ENCODE assay signal across 11 mouse cellular contexts in genomic region chr10:95622879-95623517, GRCm38 (mm10). TPM values are rescaled to one million over a fixed set of nuclear protein-coding genes. Genes with fewer than 3 reads are reported as not detected.
A peak's percentile ranks its signal among the peaks of the same experiment; 100 is the strongest.
DNase-seq lines count a peak whose midpoint lies in the region; ATAC-seq and TF ChIP-seq lines count a peak whose summit lies in the region.
"Had no signal": no experiment of that assay in that cellular context is flagged by ENCODE, and none has a peak within 500 bp of the region (broad histone marks: within the 10 kb centered on the region; RNA-seq: fewer than 3 reads in every experiment).

No protein-coding gene starts in this region.

- ATAC-seq in neural tube, embryonic 14.5 days (ENCODE audit: low read depth) = peak; percentile 62; the same call in 1 of the 2 replicates

- no peaks in the 10 kb centered on the region for H3K36me3 ChIP-seq in neural tube, embryonic 14.5 days (ENCODE audit: control insufficient read depth, insufficient read depth, low read length)
- H3K36me3 ChIP-seq: embryonic facial prominence, embryonic 15.5 days; midbrain, embryonic 12.5 days had no signal

- no peak overlapping the region for H3K9ac ChIP-seq in neural tube, embryonic 14.5 days (replicated peaks; ENCODE audit: low read depth, low read length)
- H3K9ac ChIP-seq: embryonic facial prominence, embryonic 15.5 days; midbrain, embryonic 12.5 days had no signal

- H3K27ac ChIP-seq in left cerebral cortex, adult 2 months = no peak overlapping the region
- H3K27ac ChIP-seq in neural tube, embryonic 14.5 days (ENCODE audit: low read depth, low read length) = no peak overlapping the region
- H3K27ac ChIP-seq: embryonic facial prominence, embryonic 15.5 days; midbrain, embryonic 12.5 days had no signal

- intact Hi-C loops in left cerebral cortex, postnatal 4 days (cut with DNase I) = no loop called here
- intact Hi-C loops in left cerebral cortex, adult 2 months (cut with DNase I) = no loop called here

- H3K4me2 ChIP-seq in neural tube, embryonic 14.5 days (ENCODE audit: low read depth, low read length) = no peak overlapping the region
- H3K4me2 ChIP-seq: embryonic facial prominence, embryonic 15.5 days; midbrain, embryonic 12.5 days had no signal

- H3K4me1 ChIP-seq in neural tube, embryonic 14.5 days (ENCODE audit: control insufficient read depth, insufficient read depth, low read length) = no peaks in the 10 kb centered on the region; the same call in 1 of the 2 replicates
- H3K4me1 ChIP-seq: embryonic facial prominence, embryonic 15.5 days had no signal

- 8% methylated on average over 2 of the region's 2 CpGs for WGBS in neural tube, embryonic 14.5 days

- no peaks in the 10 kb centered on the region for H3K9me3 ChIP-seq in neural tube, embryonic 14.5 days (ENCODE audit: control insufficient read depth, low read length)
- H3K9me3 ChIP-seq: embryonic facial prominence, embryonic 15.5 days; midbrain, embryonic 12.5 days had no signal

- no peak for TF ChIP-seq CTCF in left cerebral cortex, adult 2 months (IDR thresholded peaks at IDR 0.05)

- H3K4me3 ChIP-seq in left cerebral cortex, adult 2 months = no peak overlapping the region
- H3K4me3 ChIP-seq in neural tube, embryonic 14.5 days (ENCODE audit: low read depth, low read length) = no peak overlapping the region
- H3K4me3 ChIP-seq: embryonic facial prominence, embryonic 15.5 days; midbrain, embryonic 12.5 days had no signal

- no peaks in the 10 kb centered on the region for H3K27me3 ChIP-seq in neural tube, embryonic 14.5 days (ENCODE audit: control insufficient read depth, insufficient read depth, low read length)
- H3K27me3 ChIP-seq: embryonic facial prominence, embryonic 15.5 days; midbrain, embryonic 12.5 days had no signal

- DNase-seq in left cerebral cortex, postnatal 4 days = peak; percentile 21
- no peak for DNase-seq in left cerebral cortex, adult 2 months (ENCODE audit: extremely low spot score in 1 of 2, low spot score in 2 of 2)
- DNase-seq in embryo, embryonic 10.5 days (ENCODE audit: low spot score) = peak; percentile 68
- peak; percentile 94 for DNase-seq in kidney, adult 9 months
- no peak for DNase-seq in layer of hippocampus, postnatal 36 days
- no peak for DNase-seq in spleen, postnatal 14 days (ENCODE audit: low spot score in 2 of 2)
- DNase-seq in right cerebral cortex, postnatal 4 days = no peak

RNA-seq across cellular contexts. Expression of gene Anapc15-ps, which starts 50.3 kb away (rescaled TPM):
- total RNA-seq in left cerebral cortex, postnatal 4 days (2021) = not detected
- not detected for total RNA-seq in left cerebral cortex, adult 2 months (2021)
- polyA plus RNA-seq in neural tube, embryonic 14.5 days (2014; fragmentation: Nextera tagmentation; extraction: Ambion mirVana) = not detected in 2 replicates
- not detected for total RNA-seq in layer of hippocampus, postnatal 36 days (2021)
- total RNA-seq: MEL had no signal
- polyA plus RNA-seq: embryonic facial prominence, embryonic 15.5 days; midbrain, embryonic 12.5 days had no signal

RNA-seq across cellular contexts. Expression of gene Nudt4, which starts 59.1 kb away (rescaled TPM):
- 100 to 1,000 TPM; 202 to 243 TPM for total RNA-seq in left cerebral cortex, postnatal 4 days (2021)
- total RNA-seq in left cerebral cortex, adult 2 months (2021) = 100 to 1,000 TPM; 140 to 147 TPM
- 91.5 and 116 TPM in 2 replicates for polyA plus RNA-seq in neural tube, embryonic 14.5 days (2014; fragmentation: Nextera tagmentation; extraction: Ambion mirVana)
- total RNA-seq in layer of hippocampus, postnatal 36 days (2021) = 10 to 100 TPM; 73.9 to 74.5 TPM

Comparison
In these comparisons a context has a peak if more than half of its experiments do, and no peak if none do; other contexts are left out.
1. DNase-seq: peak in left cerebral cortex, postnatal 4 days (single experiment), embryo, embryonic 10.5 days (single experiment) and kidney, adult 9 months (single experiment); none in left cerebral cortex, adult 2 months (0 of 2), layer of hippocampus, postnatal 36 days (0 of 2), spleen, postnatal 14 days (0 of 2) and right cerebral cortex, postnatal 4 days (single experiment).